Mouse (Mus musculus) E14TG2a.4 (cell line): ENCODE data around the gene Sept12.
A peak's percentile ranks its signal among the peaks of the same experiment; 100 is the strongest.

Experiments
- H3K27me3 ChIP-seq: 2 replicates; pipeline ENCODE4 v1.6.1; 2014; ENCODE audit warnings: low read length, control low read depth; ENCODE audit not compliant: insufficient read depth
- H3K36me3 ChIP-seq: 2 replicates; pipeline ENCODE4 v1.6.1; 2014; ENCODE audit warnings: low read length, control low read depth; ENCODE audit not compliant: insufficient read depth
- H3K4me1 ChIP-seq: replicated peaks from 2 replicates; pipeline ENCODE4 v1.6.1; 2014; ENCODE audit warnings: low read depth, low read length, control low read depth
- H3K4me3 ChIP-seq: replicated peaks from 2 replicates; pipeline ENCODE4 v1.5.1; 2014; ENCODE audit warnings: mild to moderate bottlenecking, low read length
- H3K9me3 ChIP-seq: 2 replicates; pipeline ENCODE4 v1.6.1; 2014; ENCODE audit warnings: low read length, control low read depth
- CTCF ChIP-seq: conservative IDR thresholded peaks from 2 replicates; pipeline ENCODE4 v1.5.1; 2014; ENCODE audit warnings: low read length
- NANOG ChIP-seq: IDR thresholded peaks from 2 replicates; pipeline ENCODE4 v1.6.1; 2014; ENCODE audit warnings: borderline replicate concordance, low read length, mixed read lengths
- POU5F1 ChIP-seq: IDR thresholded peaks from 2 replicates; pipeline ENCODE4 v1.6.1; 2014; ENCODE audit warnings: low read length, borderline replicate concordance

Gene Sept12

GRCm38 (mm10) chr16:4938461-4938860 is 59.2 kb downstream of the Sept12 start, which contains the start of gene Nudt16l1:
Nudt16l1 (plus strand) TSS chr16:4938761.
- TF ChIP-seq CTCF (no peak), POU5F1 (no peak), NANOG (no peak)
- peaks cover 82% of the 10 kb centered on the region for H3K36me3 ChIP-seq
- no peaks in the 10 kb centered on the region for H3K27me3 ChIP-seq
- no peaks in the 10 kb centered on the region for H3K9me3 ChIP-seq
- peaks cover 29% of the 10 kb centered on the region for H3K4me1 ChIP-seq
- H3K4me3 ChIP-seq: peak within 1 kb of the TSS; percentile 99

GRCm38 (mm10) chr16:4937351-4938190 is 60.1 kb downstream of the Sept12 start:
- TF ChIP-seq POU5F1 (no peak), NANOG (no peak), CTCF (no peak)
- Histone ChIP-seq H3K36me3 (peaks cover 82% of the 10 kb centered on the region), H3K27me3 (no peaks in the 10 kb centered on the region)

More at GRCm38 (mm10) chr16:4937351-4938190, 60.1 kb downstream of the Sept12 start:
- H3K4me1 ChIP-seq: peaks cover 29% of the 10 kb centered on the region
- no peak overlapping the region for H3K4me3 ChIP-seq
- H3K9me3 ChIP-seq: no peaks in the 10 kb centered on the region
